Mouse (Mus musculus): Measurements from ENCODE around the gene Zfp526. TPM values are rescaled to one million over a fixed set of nuclear protein-coding genes. Genes with fewer than 3 reads are reported as not detected.

The Zfp526 gene
- polyA plus RNA-seq, 1 experiment from 2014 or later, result 2.2 TPM

- H3K9ac ChIP-seq (ENCODE audit: low read length), result peak overlapping the region; percentile 99
- peaks cover 24% of the 10 kb centered on the region for H3K36me3 ChIP-seq (ENCODE audit: control insufficient read depth, insufficient read depth)
- peak overlapping the region; percentile 100 for H3K4me3 ChIP-seq (ENCODE audit: low read length)
- H3K4me1 ChIP-seq (ENCODE audit: control insufficient read depth, insufficient read depth, low read length), result peaks cover 34% of the 10 kb centered on the region
- peak overlapping the region; percentile 98 for H3K4me2 ChIP-seq (ENCODE audit: low read depth, low read length)
- H3K9me3 ChIP-seq (replicated peaks; ENCODE audit: control insufficient read depth, low read length), result no peaks in the 10 kb centered on the region
- peak overlapping the region; percentile 99 for H3K27ac ChIP-seq (ENCODE audit: low read length)
- 32% methylated on average over 20 of the region's 20 CpGs for WGBS
- H3K27me3 ChIP-seq (ENCODE audit: control insufficient read depth, insufficient read depth, low read length), result no peaks in the 10 kb centered on the region
- ATAC-seq (replicated peaks; ENCODE audit: extremely low read depth, insufficient read depth, low FRiP score), result no peak
Measured at GRCm38 (mm10) chr7:25246079-25246758, 25.0 kb downstream of the Zfp526 start.

DNA sequence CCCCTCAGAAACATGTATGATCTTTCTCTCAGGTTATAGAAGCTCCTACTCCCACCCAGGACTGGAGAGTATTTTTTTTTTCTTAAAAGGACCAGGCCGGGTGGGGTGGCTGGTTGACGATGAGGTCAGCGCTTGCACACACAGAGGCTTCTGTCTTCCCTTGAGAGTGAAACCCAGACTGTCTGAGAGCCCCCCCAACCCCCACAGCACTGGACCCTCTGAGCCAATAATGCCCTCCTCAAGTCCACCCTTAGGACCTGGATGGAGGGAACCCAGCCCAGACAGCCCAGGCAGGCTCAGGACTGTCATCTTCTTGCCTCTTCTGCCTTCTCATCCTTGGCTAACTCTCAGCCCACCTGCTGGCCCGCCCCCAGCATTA, 25.5 kb downstream of the Zfp526 start:
- H3K36me3 ChIP-seq (ENCODE audit: control insufficient read depth, insufficient read depth), result peaks cover 24% of the 10 kb centered on the region
- ATAC-seq (replicated peaks; ENCODE audit: extremely low read depth, insufficient read depth, low FRiP score), result no peak
- H3K9ac ChIP-seq (ENCODE audit: low read length), result peak overlapping the region; percentile 99
- H3K9me3 ChIP-seq (replicated peaks; ENCODE audit: control insufficient read depth, low read length), result no peaks in the 10 kb centered on the region
- H3K27ac ChIP-seq (ENCODE audit: low read length), result peak overlapping the region; percentile 99
- H3K27me3 ChIP-seq (ENCODE audit: control insufficient read depth, insufficient read depth, low read length), result no peaks in the 10 kb centered on the region
- peak overlapping the region; percentile 100 for H3K4me3 ChIP-seq (ENCODE audit: low read length)
- WGBS, result 16% methylated on average over 4 of the region's 4 CpGs
- H3K4me1 ChIP-seq (ENCODE audit: control insufficient read depth, insufficient read depth, low read length), result peaks cover 35% of the 10 kb centered on the region
- peak overlapping the region; percentile 98 for H3K4me2 ChIP-seq (ENCODE audit: low read depth, low read length)

GRCm38 (mm10) chr7:25247498-25247897, 26.3 kb downstream of the Zfp526 start:
- H3K36me3 ChIP-seq (ENCODE audit: control insufficient read depth, insufficient read depth), result peaks cover 24% of the 10 kb centered on the region
- peak overlapping the region; percentile 99 for H3K9ac ChIP-seq (ENCODE audit: low read length)
- H3K27ac ChIP-seq (ENCODE audit: low read length), result peak overlapping the region; percentile 99
- peak overlapping the region; percentile 100 for H3K4me3 ChIP-seq (ENCODE audit: low read length)
- ATAC-seq (replicated peaks; ENCODE audit: extremely low read depth, insufficient read depth, low FRiP score), result no peak
- no peaks in the 10 kb centered on the region for H3K27me3 ChIP-seq (ENCODE audit: control insufficient read depth, insufficient read depth, low read length)
- H3K9me3 ChIP-seq (replicated peaks; ENCODE audit: control insufficient read depth, low read length), result no peaks in the 10 kb centered on the region
- H3K4me2 ChIP-seq (ENCODE audit: low read depth, low read length), result peak overlapping the region; percentile 98
- WGBS, result 7% methylated on average over 3 of the region's 3 CpGs
- peaks cover 41% of the 10 kb centered on the region for H3K4me1 ChIP-seq (ENCODE audit: control insufficient read depth, insufficient read depth, low read length)

DNA sequence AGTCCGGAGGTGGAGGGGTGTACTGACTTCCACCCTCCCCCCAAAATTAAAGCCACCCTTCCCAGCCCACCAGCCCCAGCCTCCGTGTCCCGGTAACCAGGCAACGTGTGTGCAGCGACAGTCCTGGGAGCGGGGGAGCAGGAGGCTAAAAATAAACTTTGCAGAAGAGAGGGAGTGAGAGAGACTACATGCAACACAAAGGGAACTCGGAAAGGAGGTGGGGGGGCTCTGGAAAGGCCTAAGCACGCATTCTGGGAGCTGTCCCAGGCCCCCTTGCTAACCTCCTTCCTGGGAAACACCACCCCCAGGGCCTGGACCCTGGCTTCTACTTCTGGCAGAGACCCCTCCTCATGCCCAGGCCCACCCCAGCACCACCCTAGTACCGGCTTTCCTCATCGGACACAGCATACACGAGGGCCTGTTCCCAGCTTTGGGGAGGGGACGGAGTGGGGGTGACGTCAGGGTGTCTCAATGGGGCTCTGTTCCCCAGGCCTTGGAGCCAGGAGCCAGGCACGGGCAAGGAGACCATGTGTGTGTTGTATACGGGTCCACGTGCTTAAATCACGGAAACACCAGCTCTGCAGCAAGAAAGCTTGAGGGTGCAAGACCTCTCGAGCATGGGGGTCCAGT, 26.9 kb downstream of the Zfp526 start:
- Histone ChIP-seq H3K27ac (ENCODE audit: low read length) (peak overlapping the region; percentile 99), H3K27me3 (ENCODE audit: control insufficient read depth, insufficient read depth, low read length) (no peaks in the 10 kb centered on the region), H3K4me2 (ENCODE audit: low read depth, low read length) (peak overlapping the region; percentile 98), H3K36me3 (ENCODE audit: control insufficient read depth, insufficient read depth) (peaks cover 18% of the 10 kb centered on the region), H3K9ac (ENCODE audit: low read length) (peak overlapping the region; percentile 99), H3K9me3 (replicated peaks; ENCODE audit: control insufficient read depth, low read length) (no peaks in the 10 kb centered on the region), H3K4me1 (ENCODE audit: control insufficient read depth, insufficient read depth, low read length) (peaks cover 41% of the 10 kb centered on the region), H3K4me3 (ENCODE audit: low read length) (peak overlapping the region; percentile 100)
- WGBS, result under 1% methylated on average over 18 of the region's 18 CpGs
- ATAC-seq (replicated peaks; ENCODE audit: extremely low read depth, insufficient read depth, low FRiP score), result peak; percentile 7

- peak overlapping the region; percentile 99 for H3K27ac ChIP-seq (ENCODE audit: low read length)
- peak overlapping the region; percentile 98 for H3K4me2 ChIP-seq (ENCODE audit: low read depth, low read length)
- 0% methylated on average over 21 of the region's 25 CpGs for WGBS
- H3K27me3 ChIP-seq (ENCODE audit: control insufficient read depth, insufficient read depth, low read length), result no peaks in the 10 kb centered on the region
- H3K4me1 ChIP-seq (ENCODE audit: control insufficient read depth, insufficient read depth, low read length), result peaks cover 41% of the 10 kb centered on the region
- H3K9me3 ChIP-seq (replicated peaks; ENCODE audit: control insufficient read depth, low read length), result no peaks in the 10 kb centered on the region
- H3K36me3 ChIP-seq (ENCODE audit: control insufficient read depth, insufficient read depth), result peaks cover 13% of the 10 kb centered on the region
- peak overlapping the region; percentile 99 for H3K9ac ChIP-seq (ENCODE audit: low read length)
- peak overlapping the region; percentile 100 for H3K4me3 ChIP-seq (ENCODE audit: low read length)
- peak; percentile 0; the same call in 1 of the 2 replicates for ATAC-seq (replicated peaks; ENCODE audit: extremely low read depth, insufficient read depth, low FRiP score)
Measured at GRCm38 (mm10) chr7:25248846-25249313, 27.7 kb downstream of the Zfp526 start.

- ATAC-seq (replicated peaks; ENCODE audit: extremely low read depth, insufficient read depth, low FRiP score), result peak; percentile 50
- Histone ChIP-seq H3K27ac (ENCODE audit: low read length) (peak overlapping the region; percentile 99), H3K36me3 (ENCODE audit: control insufficient read depth, insufficient read depth) (peaks cover 9% of the 10 kb centered on the region), H3K4me2 (ENCODE audit: low read depth, low read length) (peak overlapping the region; percentile 98), H3K4me1 (ENCODE audit: control insufficient read depth, insufficient read depth, low read length) (peaks cover 41% of the 10 kb centered on the region), H3K9ac (ENCODE audit: low read length) (peak overlapping the region; percentile 99), H3K27me3 (ENCODE audit: control insufficient read depth, insufficient read depth, low read length) (no peaks in the 10 kb centered on the region), H3K4me3 (ENCODE audit: low read length) (peak overlapping the region; percentile 100), H3K9me3 (replicated peaks; ENCODE audit: control insufficient read depth, low read length) (no peaks in the 10 kb centered on the region)
- 1% methylated on average over 60 of the region's 73 CpGs for WGBS
Measured at GRCm38 (mm10) chr7:25249314-25250140, 28.3 kb downstream of the Zfp526 start.

- H3K27me3 ChIP-seq (ENCODE audit: control insufficient read depth, insufficient read depth, low read length), result no peaks in the 10 kb centered on the region
Measured at GRCm38 (mm10) chr7:25250141-25250972, 29.1 kb downstream of the Zfp526 start, which contains the start of gene Erf. Gene Erf (minus strand): TSS chr7:25250761.

DNA sequence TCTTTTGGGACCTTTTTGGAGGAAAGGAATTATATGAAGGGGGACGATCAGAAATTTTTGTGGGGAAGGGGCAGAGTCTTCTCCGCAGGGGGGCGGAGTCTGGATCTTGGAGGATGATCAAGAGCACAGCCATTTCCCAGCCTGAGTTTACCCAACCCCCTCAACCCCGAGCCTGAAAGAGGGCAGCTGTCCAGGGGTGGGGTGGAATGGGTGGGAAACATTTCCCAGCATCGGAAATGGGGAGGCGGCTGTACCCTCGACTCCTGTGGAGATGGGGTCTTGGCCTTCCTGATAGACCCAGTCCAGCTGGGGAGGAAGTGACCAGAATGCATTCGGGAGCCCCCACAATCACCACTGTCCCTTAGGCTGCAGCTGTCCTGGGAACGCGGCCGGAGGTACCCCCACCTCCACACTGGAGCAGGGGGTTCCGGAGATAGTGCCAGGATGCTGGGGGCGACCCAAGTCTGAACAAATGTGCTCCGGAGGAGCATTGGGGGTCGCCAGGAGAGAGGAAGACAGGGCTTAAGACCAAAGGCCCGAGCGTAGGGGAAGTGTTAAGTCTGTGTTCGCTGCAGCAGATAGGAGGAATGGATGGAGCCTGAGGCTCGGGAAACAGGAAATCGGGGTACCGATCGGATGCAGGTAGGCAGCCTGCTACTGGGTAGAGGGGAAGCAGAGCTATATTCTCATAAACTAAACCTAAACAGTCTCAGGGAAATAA, 30.0 kb downstream of the Zfp526 start:
- Histone ChIP-seq H3K9me3 (replicated peaks; ENCODE audit: control insufficient read depth, low read length) (no peaks in the 10 kb centered on the region), H3K27ac (ENCODE audit: low read length) (peak overlapping the region; percentile 99), H3K4me1 (ENCODE audit: control insufficient read depth, insufficient read depth, low read length) (peaks cover 33% of the 10 kb centered on the region), H3K36me3 (ENCODE audit: control insufficient read depth, insufficient read depth) (no peaks in the 10 kb centered on the region), H3K4me3 (ENCODE audit: low read length) (peak overlapping the region; percentile 100), H3K4me2 (ENCODE audit: low read depth, low read length) (peak overlapping the region; percentile 98), H3K27me3 (ENCODE audit: control insufficient read depth, insufficient read depth, low read length) (no peaks in the 10 kb centered on the region), H3K9ac (ENCODE audit: low read length) (peak overlapping the region; percentile 99)
- peak; percentile 15; the same call in 1 of the 2 replicates for ATAC-seq (replicated peaks; ENCODE audit: extremely low read depth, insufficient read depth, low FRiP score)
- WGBS, result 6% methylated on average over 22 of the region's 22 CpGs

More at GRCm38 (mm10) chr7:25250141-25250972, 29.1 kb downstream of the Zfp526 start, which contains the start of gene Erf:
- peak; percentile 76 for ATAC-seq (replicated peaks; ENCODE audit: extremely low read depth, insufficient read depth, low FRiP score)
- H3K4me3 ChIP-seq (ENCODE audit: low read length), result peak within 1 kb of the TSS; percentile 100
- H3K4me1 ChIP-seq (ENCODE audit: control insufficient read depth, insufficient read depth, low read length), result peaks cover 41% of the 10 kb centered on the region
- H3K27ac ChIP-seq (ENCODE audit: low read length), result peak within 1 kb of the TSS; percentile 99
- under 1% methylated on average over 60 of the region's 81 CpGs for WGBS
- H3K36me3 ChIP-seq (ENCODE audit: control insufficient read depth, insufficient read depth), result peaks cover 2% of the 10 kb centered on the region; the same call in 1 of the 2 replicates
- H3K9me3 ChIP-seq (replicated peaks; ENCODE audit: control insufficient read depth, low read length), result no peaks in the 10 kb centered on the region
- H3K4me2 ChIP-seq (ENCODE audit: low read depth, low read length), result peak within 1 kb of the TSS; percentile 98
- H3K9ac ChIP-seq (ENCODE audit: low read length), result peak within 1 kb of the TSS; percentile 99
